Mouse (Mus musculus) liver, adult 2 months (tissue): ENCODE measurements around the gene Cacnb1. TPM values are rescaled to one million over a fixed set of nuclear protein-coding genes. Genes with fewer than 3 reads are reported as not detected.
A peak's percentile ranks its signal among the peaks of the same experiment; 100 is the strongest.

ENCODE experiments used
- DNase-seq: peaks from one replicate; pipeline ENCODE4 v3.0.0-alpha.2; 2011; ENCODE audit warnings: low read depth, low spot score; ENCODE audit errors: extremely low read depth
- H3K27ac ChIP-seq: fragments of 200-500 bp; replicated peaks from 2 replicates; pipeline ENCODE4 v1.5.1; 2012; ENCODE audit warnings: low read depth, mild to moderate bottlenecking, control low read depth, inconsistent platforms, low read length; ENCODE audit not compliant: insufficient read depth
- H3K27me3 ChIP-seq: fragments of 200-500 bp; 2 replicates; pipeline ENCODE4 v1.6.1; 2012; ENCODE audit warnings: mild to moderate bottlenecking, moderate library complexity, low read length, inconsistent platforms; ENCODE audit not compliant: control insufficient read depth, insufficient read depth
- H3K36me3 ChIP-seq: fragments of 200-500 bp; 2 replicates; pipeline ENCODE4 v1.6.1; 2012; ENCODE audit warnings: low read length, inconsistent platforms; ENCODE audit not compliant: control insufficient read depth, insufficient read depth
- H3K4me1 ChIP-seq: fragments of 200-500 bp; 2 replicates; pipeline ENCODE4 v1.6.1; 2011; ENCODE audit warnings: low read length; ENCODE audit not compliant: control insufficient read depth, insufficient read depth
- H3K4me3 ChIP-seq: fragments of 200-500 bp; 2 replicates; pipeline ENCODE4 v1.5.1; 2011; ENCODE audit warnings: low read depth, mild to moderate bottlenecking, control low read depth, low read length, moderate library complexity; ENCODE audit not compliant: insufficient read depth
- H3K79me2 ChIP-seq: fragments of 200-500 bp; 2 replicates; pipeline ENCODE4 v1.6.1; 2012; ENCODE audit warnings: inconsistent platforms, mild to moderate bottlenecking, low read length, moderate library complexity; ENCODE audit not compliant: control insufficient read depth, insufficient read depth
- H3K9ac ChIP-seq: fragments of 200-500 bp; 2 replicates; pipeline ENCODE4 v1.6.1; 2012; ENCODE audit warnings: low read depth, mild to moderate bottlenecking, control low read depth, inconsistent platforms, low read length
- CTCF ChIP-seq: fragments of 200-500 bp; IDR thresholded peaks from 2 replicates; pipeline ENCODE4 v1.5.1; 2011; ENCODE audit warnings: low read depth, low read length, control low read depth
- POLR2A ChIP-seq: fragments of 200-500 bp; IDR thresholded peaks from 2 replicates; pipeline ENCODE4 v1.6.1; 2011; ENCODE audit warnings: low read length, control low read depth; ENCODE audit not compliant: insufficient read depth; ENCODE audit errors: extremely low read depth
- WGBS: fragments of 180-500 bp; shearing (Covaris S2); methylation state at CpG from one replicate; pipeline ENCODE4 v1.1.7; 2018; 5-methylcytosine and 5-hydroxymethylcytosine counted together
- polyA plus RNA-seq: library from polyadenylated mRNA; depleted of rRNA; stranded (reverse); fragments of >200 nt; gene quantifications from 2 replicates; pipeline ENCODE4 v1.2.3, GENCODE M21; 2012
- total RNA-seq: library from RNA; depleted of rRNA; stranded (reverse); fragments of >200 nt; gene quantifications from 2 replicates; pipeline ENCODE4 v1.2.3, GENCODE M21; 2014

Gene Cacnb1
- total and polyA plus RNA-seq, 2 experiments = 0.37 to 0.84 TPM

- H3K27ac ChIP-seq = no peak overlapping the region
- no peaks in the 10 kb centered on the region for H3K27me3 ChIP-seq
- no peak overlapping the region for H3K9ac ChIP-seq
Observed at GRCm38 (mm10) chr11:97997387-97997960, 25.4 kb downstream of the Cacnb1 start.

GRCm38 (mm10) chr11:97996691-97997090, 26.1 kb downstream of the Cacnb1 start:
- Histone ChIP-seq H3K36me3 (no peaks in the 10 kb centered on the region), H3K4me3 (no peak overlapping the region), H3K9ac (no peak overlapping the region), H3K27me3 (no peaks in the 10 kb centered on the region), H3K4me1 (peaks cover 5% of the 10 kb centered on the region; the same call in 1 of the 2 replicates), H3K27ac (no peak overlapping the region), H3K79me2 (no peaks in the 10 kb centered on the region)
- 46% methylated on average over 1 of the region's 1 CpGs for WGBS
- DNase-seq = no peak
- TF ChIP-seq POLR2A (no peak), CTCF (no peak)

More at GRCm38 (mm10) chr11:97997387-97997960, 25.4 kb downstream of the Cacnb1 start:
- no peaks in the 10 kb centered on the region for H3K36me3 ChIP-seq
- DNase-seq = peak; percentile 51
- H3K4me1 ChIP-seq = peaks cover 5% of the 10 kb centered on the region; the same call in 1 of the 2 replicates
- no peak overlapping the region for H3K4me3 ChIP-seq
- 60% methylated on average over 8 of the region's 8 CpGs for WGBS
- H3K79me2 ChIP-seq = no peaks in the 10 kb centered on the region
- TF ChIP-seq CTCF (no peak), POLR2A (no peak)

GRCm38 (mm10) chr11:97995564-97996288, 27.1 kb downstream of the Cacnb1 start, which contains the start of gene Arl5c:
TSS of gene Arl5c (minus strand) at chr11:97996181.
- Histone ChIP-seq H3K4me1 (peaks cover 5% of the 10 kb centered on the region; the same call in 1 of the 2 replicates), H3K9ac (peak within 1 kb of the TSS; percentile 45), H3K4me3 (peak within 1 kb of the TSS; percentile 52), H3K79me2 (no peaks in the 10 kb centered on the region), H3K36me3 (no peaks in the 10 kb centered on the region), H3K27me3 (no peaks in the 10 kb centered on the region), H3K27ac (no peak within 1 kb of the TSS)
- no peak for TF ChIP-seq POLR2A
- WGBS = 26% methylated on average over 26 of the region's 26 CpGs
- no peak for DNase-seq

- Histone ChIP-seq H3K36me3 (no peaks in the 10 kb centered on the region), H3K27ac (no peak overlapping the region), H3K4me1 (peaks cover 5% of the 10 kb centered on the region; the same call in 1 of the 2 replicates), H3K27me3 (no peaks in the 10 kb centered on the region), H3K4me3 (peak overlapping the region; percentile 21), H3K79me2 (no peaks in the 10 kb centered on the region), H3K9ac (no peak overlapping the region)
- 5% methylated on average over 13 of the region's 13 CpGs for WGBS
- TF ChIP-seq CTCF (peak; percentile 91), POLR2A (no peak)
- peak; percentile 65 for DNase-seq
Observed at GRCm38 (mm10) chr11:97994539-97995100, 28.2 kb downstream of the Cacnb1 start.

GRCm38 (mm10) chr11:97988530-97989096, 34.2 kb downstream of the Cacnb1 start:
- TF ChIP-seq POLR2A (no peak), CTCF (no peak)
- Histone ChIP-seq H3K79me2 (no peaks in the 10 kb centered on the region), H3K4me1 (no peaks in the 10 kb centered on the region), H3K36me3 (no peaks in the 10 kb centered on the region), H3K9ac (peak overlapping the region; percentile 89), H3K27ac (peak overlapping the region; percentile 77), H3K27me3 (peaks cover 3% of the 10 kb centered on the region; the same call in 1 of the 2 replicates), H3K4me3 (peak overlapping the region; percentile 85)
- peak; percentile 92 for DNase-seq
- WGBS = under 1% methylated on average over 26 of the region's 26 CpGs
